8 mouse cellular contexts compared by ENCODE assay signal in genomic region chr16:10192679-10193506, GRCm38 (mm10). TPM values are rescaled to one million over a fixed set of nuclear protein-coding genes. Genes with fewer than 3 reads are reported as not detected.
DNase-seq lines count a peak whose midpoint lies in the region; ATAC-seq lines count a peak whose summit lies in the region.

Gene Atf7ip2, plus strand, starts transcription at chr16:10192712.

- ATAC-seq in hindbrain, embryonic 16.5 days = peak; percentile 99

- H3K27me3 ChIP-seq in hindbrain, embryonic 16.5 days (replicated peaks; ENCODE audit: control insufficient read depth, insufficient read depth, low read length) = no peaks in the 10 kb centered on the region

- DNase-seq in adrenal gland, postnatal 14 days = peak; percentile 96
- DNase-seq in embryo, embryonic 10 days (ENCODE audit: low spot score) = peak; percentile 96
- peak; percentile 94 for DNase-seq in gastrocnemius, postnatal 10 days
- DNase-seq in layer of hippocampus, postnatal 36 days = peak; percentile 65 to 72
- DNase-seq in lung, postnatal 10 days = peak; percentile 92
- peak; percentile 88 for DNase-seq in retina, embryonic 14.5 days (ENCODE audit: low spot score)
- DNase-seq in urinary bladder, postnatal 25 days (ENCODE audit: low spot score) = peak; percentile 86

- no peaks in the 10 kb centered on the region for H3K36me3 ChIP-seq in hindbrain, embryonic 16.5 days (ENCODE audit: control insufficient read depth, insufficient read depth, low read length)

- H3K4me1 ChIP-seq in hindbrain, embryonic 16.5 days (ENCODE audit: control insufficient read depth, insufficient read depth, low read depth, low read length) = peaks cover 7% of the 10 kb centered on the region

- peak within 1 kb of the TSS; percentile 98 for H3K4me2 ChIP-seq in hindbrain, embryonic 16.5 days (ENCODE audit: low read length)

- peak within 1 kb of the TSS; percentile 68 for H3K9ac ChIP-seq in hindbrain, embryonic 16.5 days (ENCODE audit: low read depth, low read length)

- no peak within 1 kb of the TSS for H3K27ac ChIP-seq in hindbrain, embryonic 16.5 days (ENCODE audit: low read depth, low read length)

- WGBS in hindbrain, embryonic 16.5 days = 1% methylated on average over 59 of the region's 63 CpGs

- H3K9me3 ChIP-seq in hindbrain, embryonic 16.5 days (ENCODE audit: control insufficient read depth, low read length) = peaks cover 4% of the 10 kb centered on the region

- H3K4me3 ChIP-seq in hindbrain, embryonic 16.5 days (ENCODE audit: low read length) = peak within 1 kb of the TSS; percentile 59

RNA-seq across cellular contexts. Expression of gene Atf7ip2, which starts in this region (rescaled TPM):
- total RNA-seq in adrenal gland, postnatal 14 days (2021) = 0.26 and 0.74 TPM in 2 replicates
- total RNA-seq in gastrocnemius, postnatal 10 days (2021) = not detected
- polyA plus RNA-seq in hindbrain, embryonic 16.5 days (2015; fragmentation: Nextera tagmentation; extraction: Ambion mirVana) = 0.17 and 0.21 TPM in 2 replicates
- total RNA-seq in layer of hippocampus, postnatal 36 days (2021) = not detected

Comparison
In these comparisons a context has a peak if more than half of its experiments do, and no peak if none do; other contexts are left out.
1. Peak in DNase-seq in adrenal gland, postnatal 14 days; RNA of the gene not detected or under 1 TPM.
2. Peak in DNase-seq in gastrocnemius, postnatal 10 days; RNA of the gene not detected or under 1 TPM.
3. Peak in ATAC-seq, H3K4me3 ChIP-seq, H3K9ac ChIP-seq and H3K4me2 ChIP-seq in hindbrain, embryonic 16.5 days; RNA of the gene not detected or under 1 TPM.
4. Peak in DNase-seq in layer of hippocampus, postnatal 36 days; RNA of the gene not detected or under 1 TPM.